Mouse (Mus musculus): Measurements from ENCODE around the gene Gm37240.

DNA sequence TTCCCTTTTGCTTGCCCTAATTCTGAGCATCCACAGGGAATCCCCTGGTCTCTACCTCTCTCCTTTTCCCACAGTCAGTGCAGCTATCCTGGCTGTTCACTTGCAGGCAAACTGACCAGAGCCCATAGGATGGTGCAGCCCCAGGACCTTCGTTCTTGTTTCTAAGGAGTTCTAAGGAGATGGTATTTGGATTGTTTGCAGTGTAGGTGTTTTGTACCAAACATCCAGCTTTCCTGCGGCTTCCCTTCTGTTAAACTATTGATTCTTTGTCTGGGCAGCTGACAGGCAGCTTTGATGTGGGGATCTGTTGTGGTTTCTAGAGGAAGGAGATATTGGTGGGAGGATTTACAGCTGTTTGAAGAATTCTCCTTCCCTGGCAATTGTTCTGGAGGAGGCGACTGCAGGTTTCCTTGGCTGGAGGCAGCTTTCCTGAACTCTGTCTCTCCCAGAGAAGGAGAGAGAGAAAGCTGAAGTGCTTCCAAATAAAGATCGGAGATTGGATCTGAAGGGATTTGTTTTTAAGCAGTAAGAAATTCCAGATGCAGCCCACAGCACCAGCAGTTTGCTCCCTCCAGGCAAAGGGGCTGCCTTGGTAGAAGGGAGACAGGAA is 573.6 kb downstream of the Gm37240 start:
- TF ChIP-seq CTCF (IDR thresholded peaks at IDR 0.05; ENCODE audit: low read depth, low read length): no peak
- TF ChIP-seq GATA1 (IDR thresholded peaks at IDR 0.05; ENCODE audit: borderline replicate concordance, low read length): no peak
